Mouse (Mus musculus) heart, embryonic 12.5 days (tissue): ENCODE data around the gene Usp4. TPM values are rescaled to one million over a fixed set of nuclear protein-coding genes. Genes with fewer than 3 reads are reported as not detected.
"Not testable (repeated sequence)": the region's sequence is repeated elsewhere in the genome, so short reads cannot be mapped to it uniquely, and the experiment has no call there.

Source experiments
- ATAC-seq: fragments of 200-750 bp; cut with Nextera tagmentation; 2 replicates; pipeline ENCODE4 v1.8.0; 2017; ENCODE audit warnings: moderate TSS enrichment, moderate library complexity; ENCODE audit not compliant: insufficient number of reproducible peaks, low FRiP score
- H3K27ac ChIP-seq: fragments of 300-500 bp; sonication (generic); 2 replicates; pipeline ENCODE4 v1.5.1; 2016; ENCODE audit warnings: mild to moderate bottlenecking, moderate library complexity; ENCODE audit not compliant: poor library complexity, severe bottlenecking
- H3K27me3 ChIP-seq: fragments of 300-500 bp; sonication (generic); replicated peaks from 2 replicates; pipeline ENCODE4 v1.6.1; 2016; ENCODE audit warnings: mild to moderate bottlenecking, moderate library complexity
- H3K36me3 ChIP-seq: fragments of 300-500 bp; sonication (generic); 2 replicates; pipeline ENCODE4 v1.6.1; 2016; ENCODE audit warnings: mild to moderate bottlenecking, moderate library complexity
- H3K4me1 ChIP-seq: fragments of 300-500 bp; sonication (generic); replicated peaks from 2 replicates; pipeline ENCODE4 v1.6.1; 2016; ENCODE audit warnings: mild to moderate bottlenecking
- H3K4me2 ChIP-seq: fragments of 300-500 bp; sonication (generic); 2 replicates; pipeline ENCODE4 v1.6.1; 2016; ENCODE audit warnings: mild to moderate bottlenecking, moderate library complexity
- H3K4me3 ChIP-seq: fragments of 300-500 bp; sonication (generic); 2 replicates; pipeline ENCODE4 v1.5.1; 2016; ENCODE audit warnings: mild to moderate bottlenecking
- H3K9ac ChIP-seq: fragments of 300-500 bp; sonication (generic); 2 replicates; pipeline ENCODE4 v1.6.1; 2016; ENCODE audit warnings: mild to moderate bottlenecking, moderate library complexity
- H3K9me3 ChIP-seq: fragments of 300-500 bp; sonication (generic); replicated peaks from 2 replicates; pipeline ENCODE4 v1.6.1; 2016; ENCODE audit warnings: mild to moderate bottlenecking, moderate library complexity
- WGBS: fragments of 180-500 bp; shearing (Covaris S2); methylation state at CpG from one replicate; pipeline ENCODE4 v1.1.7; 2016; 5-methylcytosine and 5-hydroxymethylcytosine counted together
- polyA plus RNA-seq: library from polyadenylated mRNA; unstranded; fragments of >200 nt; fragmentation: Nextera tagmentation; extraction: Ambion mirVana; gene quantifications from 2 replicates; pipeline ENCODE4 v1.2.1, GENCODE M21; 2016

Gene Usp4
- polyA plus RNA-seq, 1 experiment from 2014 or later: 93.2 TPM

GRCm38 (mm10) chr9:108322054-108322453 lies 25.6 kb upstream of the Usp4 start:
- not testable (repeated sequence) for H3K27ac ChIP-seq, H3K9me3 ChIP-seq, ATAC-seq, H3K4me3 ChIP-seq, H3K27me3 ChIP-seq, H3K9ac ChIP-seq, H3K4me2 ChIP-seq, H3K4me1 ChIP-seq
- 93% methylated on average over 7 of the region's 7 CpGs for WGBS
- peaks cover 35% of the 10 kb centered on the region for H3K36me3 ChIP-seq

- H3K9me3 ChIP-seq: no peaks in the 10 kb centered on the region
- H3K9ac ChIP-seq: no peak overlapping the region
- H3K4me1 ChIP-seq: no peaks in the 10 kb centered on the region
- no peaks in the 10 kb centered on the region for H3K27me3 ChIP-seq
- H3K4me2 ChIP-seq: no peak overlapping the region
- H3K4me3 ChIP-seq: no peak overlapping the region
- H3K27ac ChIP-seq: no peak overlapping the region
- WGBS: 96% methylated on average over 1 of the region's 1 CpGs
- H3K36me3 ChIP-seq: peaks cover 53% of the 10 kb centered on the region
- ATAC-seq: no peak
Observed at GRCm38 (mm10) chr9:108324784-108325183, 22.9 kb upstream of the Usp4 start.

- H3K36me3 ChIP-seq: peaks cover 52% of the 10 kb centered on the region
- no peak overlapping the region for H3K4me3 ChIP-seq
- no peak for ATAC-seq
- 95% methylated on average over 2 of the region's 2 CpGs for WGBS
- no peak overlapping the region for H3K4me2 ChIP-seq
- no peak overlapping the region for H3K27ac ChIP-seq
- H3K27me3 ChIP-seq: no peaks in the 10 kb centered on the region
- no peak overlapping the region for H3K9ac ChIP-seq
- no peaks in the 10 kb centered on the region for H3K4me1 ChIP-seq
- H3K9me3 ChIP-seq: no peaks in the 10 kb centered on the region
Observed at GRCm38 (mm10) chr9:108325811-108326210, 21.8 kb upstream of the Usp4 start.

DNA sequence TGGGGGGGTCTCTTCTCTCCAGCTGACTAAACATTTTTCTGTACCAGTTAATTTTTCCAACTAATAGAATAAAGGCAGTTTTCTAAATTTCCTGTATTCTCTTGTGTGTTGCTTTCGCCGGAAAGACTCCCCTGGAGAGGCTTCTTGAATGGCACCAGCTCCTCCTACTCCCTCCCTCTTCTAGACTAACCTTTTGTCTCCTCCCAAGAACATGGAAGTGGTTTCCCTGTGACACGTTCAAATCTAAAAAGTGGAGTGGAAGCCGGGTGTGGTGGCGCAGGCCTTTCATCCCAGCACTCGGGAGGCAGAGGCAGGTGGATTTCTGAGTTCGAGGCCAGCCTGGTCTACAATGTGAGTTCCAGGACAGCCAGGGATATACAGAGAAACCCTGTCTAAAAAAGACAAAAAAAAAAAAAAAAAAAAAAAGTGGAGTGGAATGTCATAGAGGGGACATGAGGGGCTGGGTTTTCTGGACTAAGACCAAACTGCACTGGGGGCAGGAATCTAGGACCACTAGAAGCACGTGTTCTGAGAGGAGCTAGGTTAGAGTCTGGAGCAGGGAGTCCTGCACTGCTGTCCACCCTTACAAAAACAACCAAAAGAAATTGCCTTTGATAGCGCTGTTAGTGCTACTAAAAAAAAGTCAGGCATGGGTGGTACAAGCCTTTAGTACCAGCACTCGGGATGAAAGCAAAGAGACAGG lies 9.7 kb upstream of the Usp4 start:
- 66% methylated on average over 10 of the region's 10 CpGs for WGBS
- Histone ChIP-seq H3K4me3 (peak overlapping the region; percentile 74), H3K27me3 (no peaks in the 10 kb centered on the region), H3K36me3 (peaks cover 39% of the 10 kb centered on the region), H3K27ac (peak overlapping the region; percentile 97), H3K9ac (peak overlapping the region; percentile 68), H3K9me3 (no peaks in the 10 kb centered on the region), H3K4me1 (peaks cover 22% of the 10 kb centered on the region), H3K4me2 (peak overlapping the region; percentile 80)
- no peak for ATAC-seq

GRCm38 (mm10) chr9:108338551-108338885 lies 9.1 kb upstream of the Usp4 start:
- Histone ChIP-seq H3K4me1 (peaks cover 22% of the 10 kb centered on the region), H3K4me3 (peak overlapping the region; percentile 74), H3K9me3 (no peaks in the 10 kb centered on the region), H3K27me3 (no peaks in the 10 kb centered on the region), H3K36me3 (peaks cover 36% of the 10 kb centered on the region), H3K4me2 (peak overlapping the region; percentile 80), H3K9ac (peak overlapping the region; percentile 68), H3K27ac (peak overlapping the region; percentile 97)
- 19% methylated on average over 6 of the region's 6 CpGs for WGBS
- ATAC-seq: no peak

DNA sequence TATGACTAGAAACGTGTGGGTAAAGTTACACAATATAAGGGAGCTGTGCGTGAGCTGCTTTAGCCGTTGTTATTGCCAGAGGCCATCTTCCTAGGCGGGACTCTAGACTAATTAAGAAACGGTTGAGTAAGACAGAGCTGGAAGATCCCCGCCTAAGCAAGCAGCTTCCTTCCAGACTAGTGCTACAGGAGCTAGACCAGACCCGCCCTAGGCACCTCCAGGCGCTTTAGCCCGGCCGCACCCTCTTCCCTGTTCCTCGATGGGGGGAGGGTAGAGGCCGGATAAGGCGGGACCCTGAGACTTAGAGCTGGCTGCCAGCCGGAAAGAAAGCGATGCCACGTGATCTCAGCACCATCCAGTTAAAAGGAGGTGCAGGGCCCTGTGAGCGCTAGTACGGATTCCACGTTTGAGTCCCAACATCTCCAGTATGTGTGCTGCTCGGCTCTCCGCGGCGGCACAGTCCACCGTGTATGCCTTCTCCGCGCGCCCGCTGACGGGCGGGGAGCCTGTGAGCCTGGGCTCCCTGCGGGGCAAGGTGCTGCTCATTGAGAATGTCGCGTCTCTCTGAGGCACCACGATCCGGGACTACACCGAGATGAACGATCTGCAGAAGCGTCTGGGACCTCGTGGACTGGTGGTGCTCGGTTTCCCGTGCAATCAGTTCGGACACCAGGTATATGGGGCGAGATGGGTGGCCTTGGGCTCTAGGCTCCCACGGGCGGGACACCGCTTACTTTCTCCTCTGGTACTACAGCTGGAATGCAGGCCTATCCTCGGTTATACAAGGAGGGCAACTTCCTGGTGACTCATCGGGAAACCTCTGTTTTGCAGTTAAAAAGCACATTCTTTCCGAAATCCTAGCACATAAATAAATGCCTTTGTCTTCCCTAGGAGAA lies 8.5 kb upstream of the Usp4 start, which contains the start of gene Gpx1:
Gpx1 (plus strand) TSS at position 18 of the 896 bp plus-strand sequence.
- Histone ChIP-seq H3K27me3 (no peaks in the 10 kb centered on the region), H3K4me1 (peaks cover 22% of the 10 kb centered on the region), H3K9me3 (no peaks in the 10 kb centered on the region), H3K9ac (peak within 1 kb of the TSS; percentile 95), H3K4me2 (peak within 1 kb of the TSS; percentile 80), H3K4me3 (peak within 1 kb of the TSS; percentile 74), H3K27ac (peak within 1 kb of the TSS; percentile 97), H3K36me3 (peaks cover 30% of the 10 kb centered on the region)
- peak; percentile 95 for ATAC-seq
- under 1% methylated on average over 49 of the region's 49 CpGs for WGBS

DNA sequence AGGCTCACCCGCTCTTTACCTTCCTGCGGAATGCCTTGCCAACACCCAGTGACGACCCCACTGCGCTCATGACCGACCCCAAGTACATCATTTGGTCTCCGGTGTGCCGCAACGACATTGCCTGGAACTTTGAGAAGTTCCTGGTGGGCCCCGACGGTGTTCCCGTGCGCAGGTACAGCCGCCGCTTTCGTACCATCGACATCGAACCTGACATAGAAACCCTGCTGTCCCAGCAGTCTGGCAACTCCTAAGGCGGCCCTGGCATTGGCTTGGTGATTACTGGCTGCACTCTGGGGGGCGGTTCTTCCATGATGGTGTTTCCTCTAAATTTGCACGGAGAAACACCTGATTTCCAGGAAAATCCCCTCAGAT lies 7.8 kb upstream of the Usp4 start:
- no peaks in the 10 kb centered on the region for H3K27me3 ChIP-seq
- no peak for ATAC-seq
- H3K9ac ChIP-seq: peak overlapping the region; percentile 95
- peaks cover 22% of the 10 kb centered on the region for H3K36me3 ChIP-seq
- 7% methylated on average over 20 of the region's 20 CpGs for WGBS
- no peaks in the 10 kb centered on the region for H3K9me3 ChIP-seq
- H3K4me1 ChIP-seq: peaks cover 22% of the 10 kb centered on the region
- peak overlapping the region; percentile 97 for H3K27ac ChIP-seq
- H3K4me2 ChIP-seq: peak overlapping the region; percentile 80
- peak overlapping the region; percentile 74 for H3K4me3 ChIP-seq

DNA sequence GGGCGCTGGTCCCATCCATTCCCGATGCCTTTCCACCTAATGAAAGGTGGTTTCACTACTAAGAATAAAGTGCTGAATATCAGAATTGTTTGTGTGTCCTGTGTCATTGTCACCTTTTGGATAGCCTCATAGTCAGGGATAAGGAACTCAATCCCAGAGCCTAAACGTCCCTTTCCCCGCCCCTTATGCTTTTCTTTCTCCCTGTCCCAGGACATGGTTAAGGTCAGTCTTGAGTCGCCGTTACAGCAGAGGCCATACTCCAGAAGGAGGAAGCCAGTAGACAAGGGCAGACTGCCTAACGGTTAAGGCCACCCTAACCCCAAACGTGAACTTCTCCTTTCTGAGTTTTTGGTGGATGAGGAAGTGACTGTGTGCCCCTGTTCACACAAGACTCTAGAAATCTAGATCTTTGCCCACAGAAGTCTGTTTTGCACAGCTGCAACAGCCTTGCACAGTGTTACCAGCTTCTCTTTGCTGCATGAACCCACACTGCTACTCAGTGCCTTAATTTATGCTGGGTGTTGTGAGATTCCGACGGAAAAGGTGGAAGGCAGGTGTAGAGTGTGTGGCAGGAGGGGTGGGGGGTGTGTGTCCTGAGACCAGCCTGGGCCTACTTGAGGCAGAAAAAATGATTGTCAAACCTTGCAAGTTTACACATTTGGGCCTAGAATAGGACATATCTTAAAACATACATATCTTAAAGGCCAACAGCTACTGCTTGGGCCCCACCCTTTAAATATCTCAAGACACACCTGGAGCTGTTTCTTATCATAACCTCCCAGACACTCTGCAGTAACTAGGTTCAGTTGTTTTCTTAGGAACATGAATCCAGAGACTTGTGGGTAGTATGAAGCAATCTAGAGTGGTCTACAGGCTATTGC lies 7.2 kb upstream of the Usp4 start:
- H3K9ac ChIP-seq: peak overlapping the region; percentile 95
- H3K4me3 ChIP-seq: peak overlapping the region; percentile 74
- peak; percentile 54 for ATAC-seq
- 48% methylated on average over 10 of the region's 10 CpGs for WGBS
- no peaks in the 10 kb centered on the region for H3K9me3 ChIP-seq
- H3K27ac ChIP-seq: peak overlapping the region; percentile 97
- peaks cover 16% of the 10 kb centered on the region for H3K36me3 ChIP-seq
- H3K4me1 ChIP-seq: peaks cover 22% of the 10 kb centered on the region
- H3K4me2 ChIP-seq: peak overlapping the region; percentile 80
- no peaks in the 10 kb centered on the region for H3K27me3 ChIP-seq

- WGBS: 78% methylated on average over 5 of the region's 5 CpGs
- peaks cover 10% of the 10 kb centered on the region for H3K36me3 ChIP-seq
- H3K27ac ChIP-seq: peak overlapping the region; percentile 97
- H3K27me3 ChIP-seq: no peaks in the 10 kb centered on the region
- peak overlapping the region; percentile 74; the same call in 1 of the 2 replicates for H3K4me3 ChIP-seq
- peak overlapping the region; percentile 15; the same call in 1 of the 2 replicates for H3K9ac ChIP-seq
- H3K9me3 ChIP-seq: no peaks in the 10 kb centered on the region
- H3K4me1 ChIP-seq: peaks cover 22% of the 10 kb centered on the region
- H3K4me2 ChIP-seq: peak overlapping the region; percentile 80
- ATAC-seq: no peak
Observed at GRCm38 (mm10) chr9:108341139-108341475, 6.5 kb upstream of the Usp4 start.

DNA sequence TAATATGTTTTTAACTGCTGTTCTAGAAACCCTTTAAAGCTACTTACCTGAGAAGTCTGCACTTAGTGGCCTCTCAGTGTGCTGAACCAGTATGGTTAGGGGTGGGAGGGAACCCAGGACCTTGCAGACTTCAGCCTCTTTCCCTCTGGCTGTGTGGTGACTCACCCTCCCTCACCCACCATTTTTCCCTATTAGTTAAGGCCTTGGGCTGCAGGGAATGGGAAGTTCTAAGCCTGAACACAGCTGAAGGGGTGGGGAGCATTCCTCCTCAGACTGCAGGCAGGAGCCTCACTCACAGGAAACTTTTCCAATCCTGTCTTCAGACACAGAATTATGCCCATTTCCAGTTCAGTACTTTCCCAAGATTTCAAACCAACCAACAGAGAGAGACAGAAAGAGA lies 5.9 kb upstream of the Usp4 start:
- Histone ChIP-seq H3K4me3 (no peak overlapping the region), H3K4me1 (peaks cover 24% of the 10 kb centered on the region), H3K36me3 (peaks cover 8% of the 10 kb centered on the region; the same call in 1 of the 2 replicates), H3K4me2 (no peak overlapping the region), H3K27ac (peak overlapping the region; percentile 97), H3K9me3 (no peaks in the 10 kb centered on the region), H3K27me3 (no peaks in the 10 kb centered on the region), H3K9ac (peak overlapping the region; percentile 38; the same call in 1 of the 2 replicates)
- no peak for ATAC-seq
